Mouse (Mus musculus): ENCODE measurements around the gene Pard3b.

- TF ChIP-seq CTCF (conservative IDR thresholded peaks at IDR 0.05; ENCODE audit: low read length) (no peak), NANOG (IDR thresholded peaks at IDR 0.05; ENCODE audit: borderline replicate concordance, low read length) (no peak)
Observed at GRCm38 (mm10) chr1:62666780-62667179, 1028.2 kb downstream of the Pard3b start.
